Mouse (Mus musculus): ENCODE measurements at regions not wholly inside any gene's neighbourhood (a gene's known extent, or its start where the extent isn't known, plus 50 kb on each side); places are given as distances from the start of the nearest gene placed in this dataset.

- no peak for DNase-seq (ENCODE audit: low spot score in 2 of 2)
Observed at GRCm38 (mm10) chr13:110580570-110580969, 185.7 kb downstream of the Plk2 start.

- no peak for DNase-seq (ENCODE audit: low spot score in 2 of 2)
Observed at GRCm38 (mm10) chr13:110584765-110585164, 189.9 kb downstream of the Plk2 start.

- DNase-seq (ENCODE audit: low spot score in 2 of 2) = no peak
Observed at GRCm38 (mm10) chr13:110594630-110595029, 199.8 kb downstream of the Plk2 start.

- no peak for DNase-seq (ENCODE audit: low spot score in 2 of 2)
Observed at GRCm38 (mm10) chr13:110599666-110600065, 204.8 kb downstream of the Plk2 start.

GRCm38 (mm10) chr13:110600377-110600776, 205.5 kb downstream of the Plk2 start:
- no peak for DNase-seq (ENCODE audit: low spot score in 2 of 2)

- no peak for DNase-seq (ENCODE audit: low spot score in 2 of 2)
Observed at GRCm38 (mm10) chr13:110601352-110601751, 206.5 kb downstream of the Plk2 start.

GRCm38 (mm10) chr13:110601840-110602239, 207.0 kb downstream of the Plk2 start:
- DNase-seq (ENCODE audit: low spot score in 2 of 2) = no peak

- no peak for DNase-seq (ENCODE audit: low spot score in 2 of 2)
Observed at GRCm38 (mm10) chr13:110602894-110603293, 208.0 kb downstream of the Plk2 start.

GRCm38 (mm10) chr13:110619010-110619409, 224.2 kb downstream of the Plk2 start:
- DNase-seq (ENCODE audit: low spot score in 2 of 2) = no peak

- DNase-seq (ENCODE audit: low spot score in 2 of 2) = no peak
Observed at GRCm38 (mm10) chr13:110627136-110627535, 232.3 kb downstream of the Plk2 start.

GRCm38 (mm10) chr13:110627732-110628131, 232.9 kb downstream of the Plk2 start:
- no peak for DNase-seq (ENCODE audit: low spot score in 2 of 2)

GRCm38 (mm10) chr13:110628201-110628600, 233.4 kb downstream of the Plk2 start:
- DNase-seq (ENCODE audit: low spot score in 2 of 2) = no peak

GRCm38 (mm10) chr13:110633261-110633781, 238.5 kb downstream of the Plk2 start:
- DNase-seq (ENCODE audit: low spot score in 2 of 2) = no peak

GRCm38 (mm10) chr13:110633899-110634298, 239.1 kb downstream of the Plk2 start:
- no peak for DNase-seq (ENCODE audit: low spot score in 2 of 2)

GRCm38 (mm10) chr13:110642792-110643191, 247.9 kb downstream of the Plk2 start:
- DNase-seq (ENCODE audit: low spot score in 2 of 2) = no peak

GRCm38 (mm10) chr13:110643198-110643896, 248.5 kb downstream of the Plk2 start:
- DNase-seq (ENCODE audit: low spot score in 2 of 2) = peak in 1 of 2 experiments; percentile 36

GRCm38 (mm10) chr13:110643897-110644213, 249.0 kb downstream of the Plk2 start:
- no peak for DNase-seq (ENCODE audit: low spot score in 2 of 2)

GRCm38 (mm10) chr13:110649378-110649777, 254.5 kb downstream of the Plk2 start:
- DNase-seq (ENCODE audit: low spot score in 2 of 2) = no peak

- no peak for DNase-seq (ENCODE audit: low spot score in 2 of 2)
Observed at GRCm38 (mm10) chr13:110649870-110650497, 255.1 kb downstream of the Plk2 start.

- no peak for DNase-seq (ENCODE audit: low spot score in 2 of 2)
Observed at GRCm38 (mm10) chr13:110652201-110652600, 257.4 kb downstream of the Plk2 start.

GRCm38 (mm10) chr13:110665073-110665800, 270.4 kb downstream of the Plk2 start:
- DNase-seq (ENCODE audit: low spot score in 2 of 2) = no peak

- no peak for DNase-seq (ENCODE audit: low spot score in 2 of 2)
Observed at GRCm38 (mm10) chr13:110667276-110667956, 272.6 kb downstream of the Plk2 start.
